Mouse (Mus musculus) heart, adult 10 weeks (tissue): Measurements from ENCODE around the gene Sypl. TPM values are rescaled to one million over a fixed set of nuclear protein-coding genes. Genes with fewer than 3 reads are reported as not detected.

Experiments used
- polyA plus RNA-seq: library from polyadenylated mRNA; stranded (reverse); fragments of 350-450 nt; fragmentation: Illumina TruSeq; extraction: RNeasy Lipid Tissue Mini Kit (QIAGEN cat#74804); gene quantifications from one replicate; pipeline ENCODE4 v1.2.3, GENCODE M21; 2014; ENCODE audit warnings: low read depth, low replicate concordance

The Sypl gene
- 86.8 TPM for polyA plus RNA-seq

GRCm38 (mm10) chr12:32953596-32954215 lies at the start of gene Sypl:
Gene Sypl (plus strand): TSS chr12:32953891.

Other genes starting within 250 kb of the Sypl start
- gene Nampt, start 134.3 kb upstream of the Sypl start, polyA plus RNA-seq = 162 TPM
- gene Cdhr3, start 139.0 kb downstream of the Sypl start, polyA plus RNA-seq = 1.9 TPM
- 15.2 TPM for gene Atxn7l1, start 193.8 kb downstream of the Sypl start, polyA plus RNA-seq